Mouse (Mus musculus) Patski (cell line): Measurements from ENCODE around the gene Gm10037. TPM values are rescaled to one million over a fixed set of nuclear protein-coding genes. Genes with fewer than 3 reads are reported as not detected.
"Not testable (repeated sequence)": the region's sequence is repeated elsewhere in the genome, so short reads cannot be mapped to it uniquely, and the experiment has no call there.

Experiments
- ATAC-seq: fragments of 100-300 bp; one replicate; pipeline ENCODE4 v1.8.0; 2021
- CTCF ChIA-PET: fragments of 350-600 bp; sonication (Branson Sonifier 250); formaldehyde crosslinking; loops from one replicate; lab custom pipeline; 2022; ENCODE audit warnings: inconsistent platforms; lab: Charles Lee
- POLR2A ChIA-PET: fragments of 350-600 bp; sonication (Branson Sonifier 250); formaldehyde crosslinking; loops from one replicate; lab custom pipeline; 2022; ENCODE audit warnings: antibody characterized with exemption, inconsistent platforms; lab: Charles Lee
- DNase-seq: peaks from one replicate; pipeline ENCODE4 v3.0.0-alpha.2; 2011; ENCODE audit warnings: low read depth, low spot score
- H3K27me3 ChIP-seq: fragments of 371-371 bp; one replicate; pipeline ENCODE4 v1.5.1; 2021
- CTCF ChIP-seq: fragments of 100-300 bp; IDR thresholded peaks from one replicate; pipeline ENCODE4 v1.5.1; 2021
- in situ Hi-C: fragments of 300-500 bp; cut with MboI; formaldehyde crosslinking; loops from 3 replicates; pipeline ENCODE4 v1.11.1; 2018; ENCODE audit warnings: low pct_unique_long_range_greater_than_20kb, mixed read lengths
- polyA plus RNA-seq: library from polyadenylated mRNA; unstranded; gene quantifications from one replicate; pipeline ENCODE4 v1.2.3, GENCODE M21; 2021

The Gm10037 gene
- polyA plus RNA-seq, 1 experiment from 2014 or later = 0.23 TPM

DNA sequence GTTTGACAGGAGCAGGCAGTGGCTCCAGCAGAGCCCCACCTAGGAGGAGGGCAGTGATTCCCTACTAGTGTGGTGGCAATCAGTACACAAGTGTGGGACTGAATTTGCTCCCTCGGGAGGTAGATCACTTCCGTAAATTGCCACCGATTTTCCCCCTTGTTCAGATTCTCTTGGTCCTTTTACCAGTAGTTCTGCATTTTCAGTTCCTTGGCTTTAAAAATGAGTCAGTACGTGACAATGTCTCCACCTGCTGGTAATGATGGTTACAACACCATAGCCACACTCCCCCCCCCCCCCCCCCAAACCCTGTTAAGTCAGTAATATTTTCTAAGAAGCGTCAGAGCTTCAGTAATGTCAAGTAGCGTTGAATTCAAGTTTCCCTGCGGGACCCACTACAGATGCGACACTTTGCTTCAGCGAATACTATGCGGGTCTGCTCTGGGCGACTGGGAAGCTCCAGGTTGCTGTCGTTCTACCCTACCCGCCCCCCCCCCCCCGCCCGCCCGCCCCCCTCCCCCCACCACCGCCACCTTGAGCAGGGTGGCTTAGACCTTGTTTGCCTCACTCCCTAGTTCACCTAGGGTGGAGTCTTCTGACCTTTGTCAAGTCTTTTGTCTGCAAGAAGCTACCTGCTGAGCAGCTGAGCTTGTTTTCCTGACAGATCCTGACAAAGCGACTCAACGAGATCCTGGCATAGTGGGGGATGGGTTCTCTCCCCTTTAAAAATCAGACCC is 13.4 kb downstream of the Gm10037 start:
- TF ChIP-seq CTCF = peak; percentile 51
- ATAC-seq (peak; percentile 57), DNase-seq (peak; percentile 37)
- POLR2A ChIA-PET = interaction anchor here (0.7 kb wide), 1 partner anchor 193 kb away, joined by 3 read pairs; no protein-coding TSS in a partner anchor
- in situ Hi-C loops = loop anchor here (25.0 kb wide), 2 partner anchors 532 to 718 kb away; partner anchors contain the start of gene Zfp457
- CTCF ChIA-PET = interaction anchor here (0.9 to 1.5 kb wide), 5 partner anchors 14 to 116 kb away, joined by 3 to 4 read pairs (median 4); no protein-coding TSS in a partner anchor
- peaks cover 11% of the 10 kb centered on the region for H3K27me3 ChIP-seq

DNA sequence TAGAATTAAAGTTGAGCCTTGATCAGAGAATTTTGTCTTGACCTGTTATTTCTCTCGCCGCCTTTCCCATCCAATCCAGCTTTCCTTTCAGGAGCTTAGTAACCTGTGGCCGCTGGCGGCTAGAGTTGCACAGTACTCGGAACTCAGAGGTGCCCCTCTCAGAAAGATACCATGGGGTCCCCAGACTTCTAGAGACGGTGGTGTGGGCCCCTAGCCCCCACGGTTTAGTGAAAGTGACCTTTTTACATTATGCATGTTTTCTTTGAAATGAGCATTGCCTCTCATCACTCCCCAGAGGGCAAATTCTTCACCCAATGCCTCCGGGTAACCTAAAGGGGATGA is 13.9 kb downstream of the Gm10037 start:
- TF ChIP-seq CTCF = no peak
- DNase-seq (no peak), ATAC-seq (no peak)
- POLR2A ChIA-PET = interaction anchor here (0.7 kb wide), 1 partner anchor 193 kb away, joined by 3 read pairs; no protein-coding TSS in a partner anchor
- H3K27me3 ChIP-seq = peaks cover 11% of the 10 kb centered on the region
- in situ Hi-C loops = loop anchor here (25.0 kb wide), 2 partner anchors 533 to 717 kb away; partner anchors contain the start of gene Zfp457
- CTCF ChIA-PET = interaction anchor here (0.9 to 1.5 kb wide), 5 partner anchors 13 to 117 kb away, joined by 3 to 4 read pairs (median 4); no protein-coding TSS in a partner anchor

DNA sequence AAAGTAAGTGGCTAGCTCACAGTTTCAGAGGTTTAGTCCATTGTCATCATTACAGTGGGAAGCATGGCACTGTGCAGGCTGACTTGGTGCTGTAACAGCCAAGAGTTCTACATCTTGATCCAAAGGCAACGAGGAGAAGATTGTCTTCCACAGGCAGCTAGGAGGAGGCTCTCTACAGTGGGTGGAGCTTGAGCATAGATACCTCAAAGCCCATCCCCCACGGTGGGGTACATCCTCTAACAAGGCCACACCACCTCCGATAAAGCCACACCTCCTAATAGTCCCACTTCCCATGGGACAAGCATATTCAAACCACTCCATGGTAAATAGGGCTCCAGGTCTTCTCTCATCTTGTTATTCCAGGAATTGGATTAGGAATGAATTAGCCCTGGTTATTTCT is 19.5 kb downstream of the Gm10037 start:
- H3K27me3 ChIP-seq = peaks cover 11% of the 10 kb centered on the region
- no peak for TF ChIP-seq CTCF
- ChIA-PET CTCF (no interaction called here), POLR2A (no interaction called here)
- in situ Hi-C loops = no loop called here
- ATAC-seq (no peak), DNase-seq (no peak)

DNA sequence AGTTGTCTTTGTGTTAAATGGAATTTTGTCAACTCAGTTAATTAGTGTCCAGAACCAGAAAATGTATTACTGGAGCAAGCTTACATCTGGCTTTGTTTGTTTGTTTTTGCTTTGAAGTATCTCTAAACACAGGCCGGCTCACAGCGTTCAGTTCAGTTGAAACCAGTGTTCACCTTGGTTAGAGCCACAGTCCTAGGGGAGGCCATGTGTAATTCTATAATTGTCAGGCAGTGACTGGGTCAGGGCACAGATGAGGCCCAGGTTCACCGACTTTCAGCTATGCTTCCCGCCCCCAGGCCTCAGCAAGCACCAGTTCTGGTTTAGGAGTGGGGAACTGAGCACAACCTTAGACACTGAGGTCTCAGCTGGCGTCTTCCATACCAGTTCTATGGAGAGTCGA is 22.2 kb downstream of the Gm10037 start:
- DNase-seq (no peak), ATAC-seq (no peak)
- in situ Hi-C loops = no loop called here
- TF ChIP-seq CTCF = no peak
- H3K27me3 ChIP-seq = peaks cover 4% of the 10 kb centered on the region
- CTCF ChIA-PET = interaction anchor here (0.9 kb wide), 1 partner anchor 14 kb away, joined by 3 read pairs; no protein-coding TSS in a partner anchor
- POLR2A ChIA-PET = interaction anchor here (0.7 kb wide), 1 partner anchor 334 kb away, joined by 3 read pairs; no protein-coding TSS in a partner anchor

DNA sequence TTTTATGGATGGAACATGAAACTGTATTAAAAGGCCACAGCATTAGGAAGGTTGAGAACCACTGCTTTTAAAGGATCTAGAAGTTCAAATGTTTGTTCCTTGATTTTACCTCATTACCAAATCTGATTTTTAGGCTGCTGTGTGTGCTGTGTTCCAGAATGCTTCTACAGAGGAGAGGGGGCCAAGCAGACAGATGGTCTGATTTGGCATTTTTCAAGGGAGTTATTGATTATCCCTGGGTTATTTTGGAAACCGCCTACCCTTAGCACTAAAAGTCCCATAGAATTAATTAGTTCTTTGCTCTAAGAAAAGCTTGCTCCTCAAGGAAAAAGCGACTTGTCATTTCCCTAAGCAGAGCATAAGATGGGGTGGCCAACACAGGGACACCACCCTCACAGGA is 23.1 kb downstream of the Gm10037 start:
- H3K27me3 ChIP-seq = peaks cover 6% of the 10 kb centered on the region
- TF ChIP-seq CTCF = no peak
- POLR2A ChIA-PET = interaction anchor here (0.7 kb wide), 1 partner anchor 335 kb away, joined by 3 read pairs; no protein-coding TSS in a partner anchor
- CTCF ChIA-PET = no interaction called here
- in situ Hi-C loops = no loop called here
- no peak for ATAC-seq
- DNase-seq = no peak

DNA sequence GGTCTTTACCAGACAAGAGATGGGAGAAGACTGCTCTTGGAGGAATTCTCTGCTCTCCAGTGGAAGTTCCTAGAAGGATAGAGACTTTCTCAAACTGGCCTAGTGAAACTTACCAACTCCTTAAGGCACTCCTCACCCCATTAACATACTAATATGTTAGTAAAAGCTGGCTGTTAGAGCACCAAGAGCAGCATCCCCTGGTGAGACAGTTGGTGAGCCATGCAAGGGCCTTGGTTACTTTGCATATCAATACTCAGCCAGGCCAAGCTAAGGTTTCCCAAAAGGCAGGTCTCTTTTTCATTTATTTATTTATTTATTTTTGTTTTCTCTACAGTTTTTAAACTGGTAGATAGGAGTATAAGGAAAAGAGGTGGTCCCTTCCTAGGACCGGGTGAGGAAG is 26.4 kb downstream of the Gm10037 start:
- DNase-seq (no peak), ATAC-seq (no peak)
- no peak for TF ChIP-seq CTCF
- ChIA-PET POLR2A (no interaction called here), CTCF (interaction anchor here (1.0 kb wide), 1 partner anchor 12 kb away, joined by 4 read pairs; no protein-coding TSS in a partner anchor)
- in situ Hi-C loops = no loop called here
- peaks cover 8% of the 10 kb centered on the region for H3K27me3 ChIP-seq

DNA sequence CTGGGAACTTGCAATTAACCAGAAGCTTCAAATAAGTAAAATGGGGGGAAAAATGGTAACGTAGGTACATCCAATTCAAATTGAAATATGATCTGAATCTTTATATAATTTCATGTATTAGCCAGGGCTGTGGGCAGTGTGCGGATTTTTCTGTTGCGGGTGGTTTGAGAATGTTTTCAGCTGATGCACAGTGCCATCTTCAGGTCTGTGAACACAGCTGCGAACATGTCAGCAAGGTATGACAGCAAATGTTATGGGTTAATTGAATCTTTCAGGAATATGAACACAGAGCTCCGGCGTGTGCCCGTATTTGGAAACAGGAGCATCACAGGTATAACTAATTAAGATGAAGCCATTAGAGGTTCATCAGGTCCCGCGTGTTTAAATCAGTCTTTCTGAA is 31.6 kb downstream of the Gm10037 start:
- ChIA-PET POLR2A (interaction anchor here (1.0 kb wide), 1 partner anchor 242 kb away, joined by 4 read pairs; no protein-coding TSS in a partner anchor), CTCF (interaction anchor here (1.0 to 1.7 kb wide), 2 partner anchors 10 to 18 kb away, joined by 3 to 4 read pairs; no protein-coding TSS in a partner anchor)
- TF ChIP-seq CTCF = peak; percentile 41
- in situ Hi-C loops = no loop called here
- no peak for ATAC-seq
- H3K27me3 ChIP-seq = peaks cover 8% of the 10 kb centered on the region
- no peak for DNase-seq

DNA sequence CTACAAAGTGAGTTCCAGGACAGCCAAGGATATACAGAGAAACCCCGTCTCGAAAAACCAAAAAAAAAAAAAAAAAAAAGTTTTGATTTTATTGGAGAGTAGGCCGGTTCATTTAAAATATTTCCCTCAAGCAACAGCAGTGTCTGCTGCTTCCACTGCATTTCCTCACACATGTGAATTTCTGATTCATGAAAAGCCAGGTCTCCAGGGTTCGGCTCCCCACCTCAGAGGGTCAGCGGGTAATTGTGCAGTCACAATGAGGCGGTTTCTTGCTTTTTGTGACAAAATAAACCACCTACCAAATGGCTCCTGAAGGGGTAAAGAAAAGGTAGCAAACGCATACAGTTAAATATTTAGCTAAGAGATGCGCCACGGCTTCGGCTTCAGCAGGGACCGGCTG is 32.1 kb downstream of the Gm10037 start, which contains the start of gene BC048507:
TSS of gene BC048507 (plus strand) at position 301 of the 400 bp plus-strand sequence.
- ChIA-PET CTCF (interaction anchor here (1.7 kb wide), 1 partner anchor 9 kb away, joined by 3 read pairs; no protein-coding TSS in a partner anchor), POLR2A (interaction anchor here (1.0 kb wide), 1 partner anchor 242 kb away, joined by 4 read pairs; no protein-coding TSS in a partner anchor)
- ATAC-seq (no peak), DNase-seq (no peak)
- in situ Hi-C loops = no loop called here
- no peak for TF ChIP-seq CTCF
- peaks cover 8% of the 10 kb centered on the region for H3K27me3 ChIP-seq

DNA sequence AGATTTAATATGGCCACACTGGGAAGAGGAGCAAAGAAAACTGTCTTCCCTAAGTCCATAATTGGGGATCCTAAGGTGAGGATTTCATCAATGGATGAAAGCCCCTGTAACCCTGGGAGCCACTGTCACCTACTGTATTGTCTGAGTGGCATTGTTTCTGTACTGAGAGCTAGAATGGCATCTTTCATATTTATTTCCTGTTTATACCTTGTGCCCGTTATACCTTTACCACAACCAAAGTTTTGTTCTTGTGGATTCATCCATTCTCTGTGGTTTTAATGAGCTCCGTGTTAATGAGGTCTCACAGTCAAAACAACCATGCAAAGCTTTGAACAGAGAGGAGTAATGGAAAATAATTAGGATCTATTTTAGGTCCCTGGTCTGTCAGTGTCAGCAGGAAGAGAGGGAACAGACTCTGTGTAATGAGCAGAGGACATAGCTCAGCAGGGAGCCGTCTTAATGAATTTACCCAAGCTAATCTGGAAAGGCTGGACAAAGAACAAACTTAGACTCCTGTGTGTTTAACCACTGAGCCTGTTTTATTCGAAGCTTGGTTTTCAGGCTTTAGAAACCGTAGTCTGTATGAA is 34.0 kb downstream of the Gm10037 start:
- ChIA-PET POLR2A (no interaction called here), CTCF (interaction anchor here (0.7 to 1.2 kb wide), 2 partner anchors 10 to 20 kb away, joined by 3 read pairs; no protein-coding TSS in a partner anchor)
- peaks cover 3% of the 10 kb centered on the region for H3K27me3 ChIP-seq
- in situ Hi-C loops = no loop called here
- ATAC-seq = no peak
- no peak for TF ChIP-seq CTCF
- no peak for DNase-seq

DNA sequence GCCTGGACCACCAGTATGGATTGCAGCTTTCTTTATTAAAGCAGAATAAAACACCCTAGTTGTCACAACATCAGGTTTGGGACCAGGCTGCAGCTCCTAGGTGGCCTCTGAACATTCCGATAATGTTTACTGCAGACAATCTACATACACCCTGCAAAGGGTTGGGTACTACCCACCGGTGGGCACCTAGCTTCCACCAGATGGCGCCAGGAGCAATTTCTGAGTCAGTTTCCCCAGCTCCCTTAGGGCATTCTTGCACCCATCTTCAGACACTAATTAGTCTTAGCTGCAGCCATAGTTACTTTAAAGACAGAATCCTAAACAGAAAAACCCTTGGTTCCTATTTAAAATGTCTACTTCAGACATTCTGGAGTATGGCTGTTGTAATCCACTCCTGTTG is 37.0 kb downstream of the Gm10037 start:
- POLR2A ChIA-PET = no interaction called here

DNA sequence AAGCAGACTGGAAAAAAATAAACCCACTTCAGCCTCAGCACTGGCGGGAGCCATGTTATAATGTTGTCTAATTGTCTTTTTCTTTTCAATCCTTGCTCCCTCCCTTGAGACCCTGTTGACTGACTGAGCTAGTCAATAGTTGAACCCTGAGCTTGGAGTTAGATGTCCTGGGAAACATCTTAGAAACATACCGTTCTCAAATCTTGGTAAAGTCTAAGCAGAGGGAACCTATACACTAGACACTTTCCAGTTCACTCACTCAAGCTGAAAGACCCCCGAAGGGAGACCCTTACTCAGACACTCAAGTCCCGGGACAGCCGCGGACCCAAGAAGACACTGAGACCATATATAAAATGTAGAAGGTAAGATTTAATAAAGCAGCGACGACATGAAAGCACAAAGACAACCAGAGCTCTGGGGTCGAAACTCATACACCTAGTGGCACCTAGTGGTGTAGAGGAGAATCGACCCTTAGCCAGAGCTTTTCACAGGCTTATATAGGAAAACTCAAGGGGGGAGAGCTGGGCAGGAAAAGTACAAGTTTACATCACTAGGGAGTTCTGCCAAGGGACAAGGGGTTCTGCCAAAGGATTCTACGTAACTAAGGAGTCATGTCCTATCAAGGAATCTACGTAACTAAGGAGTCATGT is 45.3 kb downstream of the Gm10037 start:
- ATAC-seq, POLR2A ChIA-PET, CTCF ChIA-PET, DNase-seq, in situ Hi-C loops: not testable (repeated sequence)
- peaks cover 18% of the 10 kb centered on the region for H3K27me3 ChIP-seq

More for the DNA sequence above, 37.0 kb downstream of the Gm10037 start:
- DNase-seq (no peak), ATAC-seq (no peak)
- CTCF ChIA-PET = interaction anchor here (0.9 to 2.3 kb wide), 2 partner anchors 13 to 15 kb away, joined by 3 to 11 read pairs; no protein-coding TSS in a partner anchor
- no peaks in the 10 kb centered on the region for H3K27me3 ChIP-seq
- in situ Hi-C loops = no loop called here
- TF ChIP-seq CTCF = peak; percentile 65
